Mouse (Mus musculus) ES-Bruce4 (cell line): ENCODE measurements around the gene Dis3l2. TPM values are rescaled to one million over a fixed set of nuclear protein-coding genes. Genes with fewer than 3 reads are reported as not detected.

Experiments
- H3K27ac ChIP-seq: 2 replicates; pipeline ENCODE4 v1.5.1; 2012; ENCODE audit warnings: low read length, inconsistent platforms; ENCODE audit not compliant: insufficient read depth
- H3K27me3 ChIP-seq: 2 replicates; pipeline ENCODE4 v1.6.1; 2012; ENCODE audit warnings: mild to moderate bottlenecking, low read length, inconsistent platforms; ENCODE audit not compliant: control insufficient read depth, poor library complexity, insufficient read depth, severe bottlenecking
- H3K36me3 ChIP-seq: 2 replicates; pipeline ENCODE4 v1.6.1; 2012; ENCODE audit warnings: inconsistent platforms, mild to moderate bottlenecking, low read length, moderate library complexity; ENCODE audit not compliant: control insufficient read depth, poor library complexity, insufficient read depth, severe bottlenecking
- H3K4me1 ChIP-seq: one replicate; pipeline ENCODE4 v1.8.1; 2011; ENCODE audit warnings: low read length; ENCODE audit not compliant: control insufficient read depth, insufficient read depth
- H3K4me3 ChIP-seq: 2 replicates; pipeline ENCODE4 v1.5.1; 2011; ENCODE audit warnings: low read depth, mild to moderate bottlenecking, low read length
- H3K9ac ChIP-seq: 2 replicates; pipeline ENCODE4 v1.6.1; 2012; ENCODE audit warnings: low read depth, mild to moderate bottlenecking, inconsistent platforms; ENCODE audit not compliant: poor library complexity, severe bottlenecking
- H3K9me3 ChIP-seq: replicated peaks from 2 replicates; pipeline ENCODE4 v1.6.1; 2012; ENCODE audit warnings: mild to moderate bottlenecking, low read length, inconsistent platforms; ENCODE audit not compliant: control insufficient read depth, poor library complexity, insufficient read depth, severe bottlenecking
- CTCF ChIP-seq: IDR thresholded peaks from one replicate; pipeline ENCODE4 v1.8.1; 2011; ENCODE audit warnings: low read depth, low read length
- EP300 ChIP-seq: IDR thresholded peaks from 2 replicates; pipeline ENCODE4 v1.6.1; 2011; ENCODE audit warnings: low read depth, low read length; ENCODE audit not compliant: insufficient read depth
- POLR2A ChIP-seq: IDR thresholded peaks from one replicate; pipeline ENCODE4 v1.8.1; 2011; ENCODE audit warnings: low read length; ENCODE audit not compliant: insufficient read depth
- polyA plus RNA-seq: library from polyadenylated mRNA; stranded (reverse); fragments of >200 nt; gene quantifications from 2 replicates; pipeline ENCODE4 v1.2.4, GENCODE M21; 2011; ENCODE audit warnings: low read depth; ENCODE audit not compliant: missing spikeins, insufficient read depth, insufficient read length

The Dis3l2 gene
- polyA plus RNA-seq, 1 experiment, result 19.6 TPM

DNA sequence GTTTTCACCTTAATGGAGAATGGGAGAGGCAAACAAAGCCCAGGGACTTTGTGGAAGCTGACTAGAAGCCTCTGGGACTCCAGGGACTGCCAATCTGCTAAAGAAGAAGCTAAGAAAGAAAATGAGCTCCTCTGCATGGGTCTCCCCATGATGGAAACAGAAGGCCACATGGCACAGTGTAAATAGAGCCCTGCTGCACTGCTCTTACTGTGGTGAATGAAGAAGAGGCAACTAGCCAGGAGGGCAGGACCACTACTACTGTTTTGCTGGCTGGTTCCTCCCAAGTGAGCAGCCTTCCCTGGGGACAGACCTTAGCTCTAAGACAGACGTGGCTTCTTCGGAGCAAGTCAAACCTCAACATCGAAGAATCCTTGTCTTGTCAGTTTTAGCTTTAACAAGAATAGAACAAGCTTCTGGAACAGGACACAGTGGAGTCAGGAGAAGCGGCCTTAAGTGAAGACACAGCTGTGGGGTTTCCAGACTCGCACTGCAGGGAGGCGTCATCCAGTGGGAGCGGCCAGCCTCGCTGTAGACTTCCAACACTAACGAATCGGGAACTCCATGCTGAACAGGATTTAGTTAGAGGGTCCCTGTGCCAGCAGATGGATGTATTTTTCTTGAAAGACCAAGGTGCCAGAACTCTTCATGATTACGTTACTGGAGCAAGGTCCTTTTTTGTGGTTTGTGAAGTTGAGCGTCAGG lies 307.2 kb downstream of the Dis3l2 start:
- no peak for TF ChIP-seq POLR2A
- TF ChIP-seq CTCF, result no peak
- TF ChIP-seq EP300, result no peak
- H3K27ac ChIP-seq, result no peak overlapping the region
- H3K4me1 ChIP-seq, result no peaks in the 10 kb centered on the region
- no peaks in the 10 kb centered on the region for H3K9me3 ChIP-seq
- no peaks in the 10 kb centered on the region for H3K36me3 ChIP-seq
- no peaks in the 10 kb centered on the region for H3K27me3 ChIP-seq
- H3K9ac ChIP-seq, result no peak overlapping the region
- H3K4me3 ChIP-seq, result no peak overlapping the region

DNA sequence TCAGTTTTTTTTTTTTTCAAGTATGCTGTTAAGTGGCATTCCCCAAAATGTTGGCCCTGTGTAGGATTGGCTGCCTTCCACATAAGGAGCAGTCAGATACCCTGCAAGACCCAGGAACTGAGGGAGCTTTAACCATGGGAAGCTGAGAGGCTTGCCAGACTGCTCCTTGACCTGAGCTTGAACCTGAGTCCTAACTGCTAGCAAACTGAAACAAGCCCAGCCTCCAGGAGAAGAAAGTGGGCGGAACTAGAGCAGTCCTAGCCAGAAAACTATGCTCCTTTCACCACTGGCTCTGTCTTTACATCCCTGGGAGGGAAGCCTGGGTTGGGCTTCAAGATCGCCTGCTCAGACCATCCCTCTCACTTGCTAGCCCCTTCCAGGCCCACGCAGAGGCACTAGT lies 308.1 kb downstream of the Dis3l2 start:
- Histone ChIP-seq H3K4me3 (no peak overlapping the region), H3K27me3 (no peaks in the 10 kb centered on the region), H3K36me3 (no peaks in the 10 kb centered on the region), H3K27ac (no peak overlapping the region), H3K9ac (no peak overlapping the region), H3K9me3 (no peaks in the 10 kb centered on the region), H3K4me1 (no peaks in the 10 kb centered on the region)
- TF ChIP-seq CTCF (no peak), POLR2A (no peak), EP300 (no peak)

DNA sequence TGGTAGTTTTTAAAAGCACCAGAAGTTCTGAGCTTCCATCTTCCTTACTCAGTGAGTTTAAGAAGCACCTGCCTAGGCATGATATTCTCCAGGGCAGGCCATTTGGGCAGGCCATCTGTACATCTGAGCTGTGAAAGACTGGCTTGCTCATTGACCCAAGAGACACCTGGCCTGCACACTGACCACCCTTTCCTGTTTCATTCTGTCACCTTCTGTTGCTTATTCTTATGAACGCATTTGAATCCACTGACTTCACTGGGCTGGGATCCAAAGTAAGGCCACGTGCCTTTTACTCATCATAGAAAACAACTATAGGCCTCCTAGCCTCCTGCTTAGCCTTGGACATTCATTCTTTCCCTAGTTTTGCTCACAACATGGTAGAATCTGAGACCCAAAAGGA lies 309.0 kb downstream of the Dis3l2 start:
- H3K4me3 ChIP-seq, result no peak overlapping the region
- H3K36me3 ChIP-seq, result no peaks in the 10 kb centered on the region
- H3K27me3 ChIP-seq, result no peaks in the 10 kb centered on the region
- no peak overlapping the region for H3K27ac ChIP-seq
- H3K9ac ChIP-seq, result no peak overlapping the region
- TF ChIP-seq CTCF (no peak), EP300 (no peak), POLR2A (no peak)
- no peaks in the 10 kb centered on the region for H3K4me1 ChIP-seq
- no peaks in the 10 kb centered on the region for H3K9me3 ChIP-seq

DNA sequence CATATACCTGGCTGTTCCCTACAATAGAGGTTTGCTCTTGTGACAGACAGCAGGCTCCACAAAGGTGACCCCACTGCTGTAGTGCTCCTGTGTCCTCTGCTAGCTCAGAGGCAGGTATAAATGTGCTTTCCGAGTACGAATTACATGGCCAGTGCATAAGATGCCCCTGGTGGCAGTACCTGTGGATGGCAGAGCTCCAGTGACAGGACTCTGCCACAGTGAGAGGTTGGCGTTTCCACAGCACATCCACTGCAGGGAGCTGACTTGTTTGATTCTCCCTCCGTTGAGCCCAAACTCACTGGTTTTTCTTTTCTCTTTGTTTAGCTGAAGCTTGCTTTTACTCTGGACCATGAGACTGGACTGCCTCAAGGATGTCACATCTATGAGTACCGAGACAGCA lies 317.1 kb downstream of the Dis3l2 start:
- no peak overlapping the region for H3K4me3 ChIP-seq
- H3K9ac ChIP-seq, result no peak overlapping the region
- no peak overlapping the region for H3K27ac ChIP-seq
- no peak for TF ChIP-seq POLR2A
- no peaks in the 10 kb centered on the region for H3K27me3 ChIP-seq
- H3K9me3 ChIP-seq, result no peaks in the 10 kb centered on the region
- H3K4me1 ChIP-seq, result no peaks in the 10 kb centered on the region
- no peaks in the 10 kb centered on the region for H3K36me3 ChIP-seq

DNA sequence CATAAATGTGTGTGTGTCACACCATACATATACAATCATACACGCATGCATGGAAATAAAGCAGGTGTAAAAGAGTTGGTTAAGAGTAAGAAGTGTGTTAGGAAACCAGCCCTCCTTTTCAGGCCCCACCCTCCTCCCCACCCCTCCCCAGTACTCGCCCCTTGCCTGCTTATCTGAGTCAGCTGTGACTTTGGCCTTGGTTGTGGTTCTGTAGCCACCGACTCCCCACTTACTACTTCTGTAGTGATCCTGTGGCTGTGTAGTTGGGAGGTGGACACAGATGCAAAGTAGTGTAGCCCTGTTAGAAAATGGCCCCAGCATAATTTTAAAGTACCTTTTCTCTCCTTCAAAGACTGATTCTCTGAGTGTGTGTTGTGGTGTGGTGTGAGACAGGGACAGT lies 318.0 kb downstream of the Dis3l2 start:
- no peaks in the 10 kb centered on the region for H3K36me3 ChIP-seq
- TF ChIP-seq POLR2A (no peak), CTCF (no peak), EP300 (no peak)
- H3K4me1 ChIP-seq, result no peaks in the 10 kb centered on the region
- H3K27me3 ChIP-seq, result no peaks in the 10 kb centered on the region
- H3K9ac ChIP-seq, result no peak overlapping the region
- H3K4me3 ChIP-seq, result no peak overlapping the region
- H3K9me3 ChIP-seq, result no peaks in the 10 kb centered on the region
- H3K27ac ChIP-seq, result no peak overlapping the region

DNA sequence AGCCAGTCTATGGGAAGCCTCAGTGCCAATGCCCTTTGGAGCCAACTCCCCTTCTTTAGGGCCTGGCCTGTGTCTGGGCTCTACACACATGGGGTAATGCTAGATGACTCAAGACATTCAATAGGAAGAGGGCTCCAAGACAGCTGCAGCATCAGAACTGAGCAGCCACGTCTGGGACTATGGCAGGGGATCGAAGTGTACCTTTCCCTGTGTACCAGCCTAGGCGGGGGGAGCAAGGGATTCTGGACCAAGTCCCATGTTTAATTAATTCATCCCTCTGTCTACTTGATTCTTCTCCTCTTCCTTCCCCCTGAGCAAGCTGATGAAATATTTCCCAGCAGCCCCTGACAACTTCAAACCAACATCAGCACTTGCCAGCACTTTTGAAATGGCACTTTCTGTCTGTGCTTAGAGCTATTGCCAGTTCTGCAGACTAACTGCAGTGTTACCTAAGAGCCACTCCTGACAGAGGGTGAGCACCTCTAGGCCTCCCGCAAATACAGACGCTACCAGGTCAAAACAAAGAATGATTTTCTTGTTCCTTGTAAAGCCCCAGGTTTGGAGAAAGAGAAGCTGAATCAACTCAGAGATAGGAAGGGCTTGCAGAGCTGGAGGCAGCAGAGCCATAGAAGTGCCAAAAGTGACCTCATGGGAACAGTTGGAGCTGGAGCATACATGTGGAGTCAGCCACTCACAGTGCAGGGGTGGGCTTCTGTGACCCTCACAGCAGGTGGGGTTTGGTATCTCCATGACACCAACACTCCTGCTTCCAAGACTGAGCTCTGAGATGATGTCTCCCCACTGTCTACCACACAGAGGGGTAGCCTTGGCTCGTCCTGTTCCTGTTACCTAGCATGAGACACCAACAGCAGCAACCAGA lies 319.9 kb downstream of the Dis3l2 start:
- Histone ChIP-seq H3K4me1 (no peaks in the 10 kb centered on the region), H3K9ac (no peak overlapping the region), H3K27me3 (no peaks in the 10 kb centered on the region), H3K4me3 (no peak overlapping the region), H3K27ac (no peak overlapping the region), H3K36me3 (no peaks in the 10 kb centered on the region), H3K9me3 (no peaks in the 10 kb centered on the region)
- TF ChIP-seq CTCF (no peak), EP300 (no peak), POLR2A (no peak)
